Mouse (Mus musculus) testis, adult 2 months (tissue): ENCODE results near the gene Ccdc152. TPM values are rescaled to one million over a fixed set of nuclear protein-coding genes. Genes with fewer than 3 reads are reported as not detected.

Experiments used
- H3K27ac ChIP-seq: fragments of 200-500 bp; 2 replicates; pipeline ENCODE4 v1.5.1; 2012; ENCODE audit warnings: low read depth, low read length; ENCODE audit not compliant: control insufficient read depth, insufficient read depth
- H3K27me3 ChIP-seq: fragments of 200-500 bp; 2 replicates; pipeline ENCODE4 v1.6.1; 2012; ENCODE audit warnings: mild to moderate bottlenecking, low read length, moderate library complexity; ENCODE audit not compliant: control insufficient read depth, insufficient read depth
- H3K36me3 ChIP-seq: fragments of 200-500 bp; 2 replicates; pipeline ENCODE4 v1.6.1; 2012; ENCODE audit warnings: mild to moderate bottlenecking, low read length; ENCODE audit not compliant: control insufficient read depth, insufficient read depth
- H3K4me1 ChIP-seq: fragments of 200-500 bp; 2 replicates; pipeline ENCODE4 v1.6.1; 2012; ENCODE audit warnings: low read length; ENCODE audit not compliant: control insufficient read depth, insufficient read depth
- H3K4me3 ChIP-seq: fragments of 200-500 bp; 2 replicates; pipeline ENCODE4 v1.5.1; 2012; ENCODE audit warnings: low read depth, mild to moderate bottlenecking, low read length, moderate library complexity, mixed read lengths; ENCODE audit not compliant: control insufficient read depth
- CTCF ChIP-seq: fragments of 200-500 bp; IDR thresholded peaks from 2 replicates; pipeline ENCODE4 v1.5.1; 2012; ENCODE audit warnings: low read depth, mild to moderate bottlenecking, inconsistent platforms, low read length, moderate library complexity; ENCODE audit not compliant: control insufficient read depth, insufficient read depth, insufficient replicate concordance
- POLR2A ChIP-seq: fragments of 200-500 bp; IDR thresholded peaks from 2 replicates; pipeline ENCODE4 v1.6.1; 2012; ENCODE audit warnings: low read depth, mild to moderate bottlenecking, inconsistent platforms, low read length, moderate library complexity; ENCODE audit not compliant: control insufficient read depth
- polyA plus RNA-seq: library from polyadenylated mRNA; depleted of rRNA; stranded (reverse); fragments of >200 nt; gene quantifications from 2 replicates; pipeline ENCODE4 v1.2.3, GENCODE M21; 2012

Ccdc152 gene
- polyA plus RNA-seq, 1 experiment: 0.70 TPM

DNA sequence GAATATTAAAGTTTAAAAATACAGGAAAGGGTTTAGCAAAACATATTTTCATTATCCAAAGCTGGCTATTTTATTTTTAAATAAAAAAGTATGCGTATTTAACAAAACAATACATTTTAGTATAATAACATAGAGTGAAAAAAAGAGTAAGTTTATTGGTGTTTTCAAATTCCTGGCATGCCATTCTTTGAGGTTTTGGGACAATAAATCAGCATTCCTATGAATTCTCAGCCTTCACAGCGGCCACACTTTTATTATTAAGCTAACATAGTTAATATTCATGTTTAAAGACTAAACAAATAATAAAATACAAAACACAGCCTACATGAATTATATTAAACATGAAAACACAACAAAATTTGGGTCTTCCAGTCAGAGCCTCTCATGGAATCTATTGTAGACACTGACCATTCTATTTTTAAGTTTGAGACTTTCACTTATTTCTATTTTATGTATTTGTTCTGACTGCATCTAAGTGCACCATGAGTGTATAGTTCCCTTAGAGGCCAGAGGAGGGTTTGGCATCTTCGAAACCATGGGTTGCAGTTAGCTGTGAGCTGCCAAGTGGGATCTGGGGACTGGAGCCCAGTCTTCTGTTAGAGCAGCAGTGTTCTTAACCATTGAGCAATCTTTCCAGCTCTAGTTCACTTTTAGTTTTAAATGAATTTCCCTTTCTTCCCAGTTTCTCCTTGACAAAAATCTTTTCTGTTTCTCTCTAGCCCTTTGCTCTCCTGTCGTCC, 2.8 kb downstream of the Ccdc152 start:
- no peaks in the 10 kb centered on the region for H3K36me3 ChIP-seq
- no peak overlapping the region for H3K4me3 ChIP-seq
- H3K27me3 ChIP-seq: no peaks in the 10 kb centered on the region
- no peak overlapping the region for H3K27ac ChIP-seq
- H3K4me1 ChIP-seq: peaks cover 6% of the 10 kb centered on the region
- TF ChIP-seq POLR2A: no peak
- TF ChIP-seq CTCF: no peak

GRCm38 (mm10) chr15:3297615-3298014, 5.7 kb downstream of the Ccdc152 start:
- TF ChIP-seq POLR2A (no peak), CTCF (no peak)
- Histone ChIP-seq H3K4me1 (no peaks in the 10 kb centered on the region), H3K4me3 (no peak overlapping the region), H3K36me3 (no peaks in the 10 kb centered on the region), H3K27me3 (no peaks in the 10 kb centered on the region), H3K27ac (no peak overlapping the region)

DNA sequence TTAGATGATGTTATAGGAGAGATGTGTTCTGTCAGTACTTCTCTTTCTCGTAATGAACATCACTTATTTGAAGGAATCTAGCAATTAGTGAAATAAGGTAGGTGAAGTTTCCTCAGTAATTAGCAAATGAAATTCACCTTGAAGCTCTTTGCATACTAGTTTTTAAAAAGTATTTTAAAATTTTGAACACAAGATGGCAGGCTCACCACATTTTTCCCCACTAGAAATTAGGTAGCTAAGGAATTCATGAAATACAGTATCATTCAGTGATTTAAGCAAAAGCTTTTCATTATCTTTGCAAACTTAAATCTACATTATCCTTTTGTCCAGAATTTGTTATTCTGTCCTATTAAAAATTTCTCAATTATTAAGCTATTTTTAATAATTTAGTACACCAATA, 7.3 kb downstream of the Ccdc152 start:
- H3K4me1 ChIP-seq: no peaks in the 10 kb centered on the region
- no peak overlapping the region for H3K4me3 ChIP-seq
- TF ChIP-seq CTCF: no peak
- TF ChIP-seq POLR2A: no peak
- no peaks in the 10 kb centered on the region for H3K27me3 ChIP-seq
- no peak overlapping the region for H3K27ac ChIP-seq
- H3K36me3 ChIP-seq: no peaks in the 10 kb centered on the region

DNA sequence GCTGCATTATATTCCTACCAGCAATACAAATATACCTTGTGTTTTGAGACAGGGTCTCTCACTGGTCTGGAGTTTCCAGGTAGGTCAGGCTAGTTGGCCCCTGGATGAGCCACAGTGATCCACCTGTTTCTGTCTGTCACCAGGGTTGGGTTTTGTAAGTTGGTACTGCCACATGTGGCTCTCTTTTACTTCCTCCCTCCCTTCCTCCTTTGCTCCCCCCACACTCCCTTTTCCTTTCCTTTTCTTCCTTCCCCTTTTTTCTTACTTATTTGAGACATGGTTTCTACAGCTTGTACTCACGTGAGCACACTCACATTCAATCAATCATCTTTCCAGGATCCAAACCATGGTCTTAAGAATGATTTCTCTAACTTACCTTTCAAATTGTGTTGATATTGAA, 9.8 kb downstream of the Ccdc152 start:
- no peak for TF ChIP-seq POLR2A
- TF ChIP-seq CTCF: no peak
- Histone ChIP-seq H3K36me3 (no peaks in the 10 kb centered on the region), H3K27me3 (no peaks in the 10 kb centered on the region), H3K27ac (no peak overlapping the region), H3K4me3 (no peak overlapping the region), H3K4me1 (no peaks in the 10 kb centered on the region)

DNA sequence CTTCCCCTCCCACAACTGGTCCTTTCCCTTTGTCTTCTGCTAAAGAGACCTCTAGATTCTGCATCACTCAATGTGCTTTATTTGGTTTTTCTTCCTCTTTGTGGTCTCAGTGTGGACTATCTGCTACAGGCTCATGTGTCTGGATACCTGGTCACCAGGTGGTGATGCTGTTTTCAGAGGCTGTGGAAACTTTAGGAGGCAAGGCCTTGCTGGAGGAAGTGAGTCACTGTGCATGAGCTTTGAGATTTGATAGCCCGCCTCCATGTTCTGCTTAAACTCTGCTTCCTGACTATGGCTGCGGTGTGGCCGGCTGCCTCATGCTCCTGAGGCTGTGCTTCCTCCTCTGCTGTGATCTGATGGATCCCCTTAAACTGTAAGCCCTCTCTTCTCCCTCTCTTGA, 12.9 kb downstream of the Ccdc152 start:
- Histone ChIP-seq H3K27ac (no peak overlapping the region), H3K27me3 (no peaks in the 10 kb centered on the region), H3K4me1 (no peaks in the 10 kb centered on the region), H3K4me3 (no peak overlapping the region), H3K36me3 (no peaks in the 10 kb centered on the region)
- TF ChIP-seq CTCF (no peak), POLR2A (no peak)

GRCm38 (mm10) chr15:3286032-3286431, 17.3 kb downstream of the Ccdc152 start:
- Histone ChIP-seq H3K4me1 (no peaks in the 10 kb centered on the region), H3K27me3 (no peaks in the 10 kb centered on the region), H3K36me3 (no peaks in the 10 kb centered on the region), H3K27ac (no peak overlapping the region), H3K4me3 (no peak overlapping the region)
- TF ChIP-seq POLR2A (no peak), CTCF (no peak)

- no peaks in the 10 kb centered on the region for H3K4me1 ChIP-seq
- H3K27ac ChIP-seq: no peak overlapping the region
- H3K36me3 ChIP-seq: no peaks in the 10 kb centered on the region
- no peak for TF ChIP-seq CTCF
- TF ChIP-seq POLR2A: no peak
- no peaks in the 10 kb centered on the region for H3K27me3 ChIP-seq
- H3K4me3 ChIP-seq: no peak overlapping the region
Measured at GRCm38 (mm10) chr15:3281737-3282136, 21.6 kb downstream of the Ccdc152 start.

GRCm38 (mm10) chr15:3281216-3281615, 22.1 kb downstream of the Ccdc152 start:
- no peak overlapping the region for H3K4me3 ChIP-seq
- H3K27ac ChIP-seq: no peak overlapping the region
- H3K27me3 ChIP-seq: no peaks in the 10 kb centered on the region
- H3K36me3 ChIP-seq: no peaks in the 10 kb centered on the region
- TF ChIP-seq POLR2A: no peak
- no peak for TF ChIP-seq CTCF
- H3K4me1 ChIP-seq: no peaks in the 10 kb centered on the region
